Mouse (Mus musculus): ENCODE measurements at regions not wholly inside any gene's neighbourhood (a gene's known extent, or its start where the extent isn't known, plus 50 kb on each side); places are given as distances from the start of the nearest gene placed in this dataset.

GRCm38 (mm10) chr10:6685308-6686080 lies 72.8 kb upstream of the Oprm1 start:
- H3K4me1 ChIP-seq = no peaks in the 10 kb centered on the region
- no peaks in the 10 kb centered on the region for H3K27me3 ChIP-seq
- no peaks in the 10 kb centered on the region for H3K9me3 ChIP-seq (replicated peaks)
- H3K27ac ChIP-seq = no peak overlapping the region
- ATAC-seq = 0 out of 2 replicates have a peak, but pooled peaks have one; percentile 30
- WGBS = 72% methylated on average over 11 of the region's 11 CpGs
- no peak overlapping the region for H3K4me2 ChIP-seq
- no peaks in the 10 kb centered on the region for H3K36me3 ChIP-seq (ENCODE audit: poor library complexity, severe bottlenecking)
- H3K9ac ChIP-seq = no peak overlapping the region
- no peak overlapping the region for H3K4me3 ChIP-seq

DNA sequence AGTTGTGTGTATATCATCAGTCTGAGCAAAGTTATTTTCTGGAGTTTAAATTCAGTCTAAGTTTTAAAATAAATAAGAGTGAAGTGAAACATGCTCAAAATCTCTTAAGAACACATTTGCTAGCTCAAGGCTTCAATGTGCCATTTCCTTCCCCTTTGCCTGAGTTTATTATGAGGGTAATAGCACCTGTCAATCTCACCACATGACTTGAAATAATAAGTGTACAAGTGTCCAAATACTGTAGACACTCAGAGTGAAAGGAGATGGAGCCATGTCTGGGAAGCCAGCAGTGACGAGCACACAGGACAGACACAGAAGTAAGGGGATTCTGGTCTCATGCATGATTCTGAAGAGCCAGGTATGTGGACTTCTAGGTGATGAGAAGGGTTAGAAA lies 72.2 kb upstream of the Oprm1 start:
- H3K9me3 ChIP-seq (replicated peaks) = no peaks in the 10 kb centered on the region
- no peak for ATAC-seq
- 58% methylated on average over 1 of the region's 1 CpGs for WGBS
- no peak overlapping the region for H3K4me2 ChIP-seq
- no peak overlapping the region for H3K4me3 ChIP-seq
- H3K9ac ChIP-seq = no peak overlapping the region
- no peaks in the 10 kb centered on the region for H3K4me1 ChIP-seq
- H3K36me3 ChIP-seq (ENCODE audit: poor library complexity, severe bottlenecking) = no peaks in the 10 kb centered on the region
- no peaks in the 10 kb centered on the region for H3K27me3 ChIP-seq
- no peak overlapping the region for H3K27ac ChIP-seq
